Mouse (Mus musculus) hindbrain, embryonic 15.5 days (tissue): ENCODE results near the gene Kdm4a. TPM values are rescaled to one million over a fixed set of nuclear protein-coding genes. Genes with fewer than 3 reads are reported as not detected.

Experiments used
- ATAC-seq: fragments of 200-750 bp; cut with Nextera tagmentation; 2 replicates; pipeline ENCODE4 v1.8.0; 2017; ENCODE audit warnings: low read depth, moderate number of reproducible peaks, moderate TSS enrichment; ENCODE audit not compliant: low FRiP score
- H3K27ac ChIP-seq: fragments of 300-500 bp; sonication (generic); replicated peaks from 2 replicates; pipeline ENCODE4 v1.5.1; 2015; ENCODE audit warnings: mild to moderate bottlenecking, inconsistent platforms
- H3K27me3 ChIP-seq: fragments of 300-500 bp; sonication (generic); 2 replicates; pipeline ENCODE4 v1.6.1; 2015; ENCODE audit warnings: control low read depth, inconsistent platforms
- H3K36me3 ChIP-seq: fragments of 300-500 bp; sonication (generic); 2 replicates; pipeline ENCODE4 v1.6.1; 2015; ENCODE audit warnings: control low read depth, inconsistent platforms
- H3K4me1 ChIP-seq: fragments of 300-500 bp; sonication (generic); replicated peaks from 2 replicates; pipeline ENCODE4 v1.6.1; 2015; ENCODE audit warnings: control low read depth, inconsistent platforms
- H3K4me2 ChIP-seq: fragments of 300-500 bp; sonication (generic); 2 replicates; pipeline ENCODE4 v1.6.1; 2015; ENCODE audit warnings: moderate library complexity, mild to moderate bottlenecking, inconsistent platforms
- H3K4me3 ChIP-seq: fragments of 300-500 bp; sonication (generic); 2 replicates; pipeline ENCODE4 v1.5.1; 2015; ENCODE audit warnings: mild to moderate bottlenecking, inconsistent platforms
- H3K9ac ChIP-seq: fragments of 300-500 bp; sonication (generic); 2 replicates; pipeline ENCODE4 v1.6.1; 2015; ENCODE audit warnings: inconsistent platforms
- H3K9me3 ChIP-seq: fragments of 300-500 bp; sonication (generic); 2 replicates; pipeline ENCODE4 v1.6.1; 2016; ENCODE audit warnings: control low read depth, inconsistent platforms
- WGBS: fragments of 180-500 bp; shearing (Covaris S2); methylation state at CpG from one replicate; pipeline ENCODE4 v1.1.7; 2015; 5-methylcytosine and 5-hydroxymethylcytosine counted together
- polyA plus RNA-seq: library from polyadenylated mRNA; unstranded; fragments of >200 nt; fragmentation: Nextera tagmentation; extraction: Ambion mirVana; gene quantifications from 2 replicates; pipeline ENCODE4 v1.2.1, GENCODE M21; 2015

Gene Kdm4a
- polyA plus RNA-seq, 1 experiment from 2014 or later: 42.6 TPM

GRCm38 (mm10) chr4:118105256-118106053 lies 74.4 kb downstream of the Kdm4a start:
- WGBS: 95% methylated on average over 3 of the region's 3 CpGs
- Histone ChIP-seq H3K9ac (no peak overlapping the region), H3K36me3 (no peaks in the 10 kb centered on the region), H3K27ac (no peak overlapping the region), H3K9me3 (no peaks in the 10 kb centered on the region), H3K4me3 (no peak overlapping the region), H3K27me3 (no peaks in the 10 kb centered on the region), H3K4me1 (0 out of 2 replicates have a peak, but pooled peaks cover 4% of the 10 kb centered on the region), H3K4me2 (no peak overlapping the region)
- ATAC-seq: no peak

- H3K27me3 ChIP-seq: no peaks in the 10 kb centered on the region
- no peak overlapping the region for H3K9ac ChIP-seq
- H3K4me1 ChIP-seq: no peaks in the 10 kb centered on the region
- no peak for ATAC-seq
- no peaks in the 10 kb centered on the region for H3K36me3 ChIP-seq
- H3K4me3 ChIP-seq: no peak overlapping the region
- no peak overlapping the region for H3K27ac ChIP-seq
- 90% methylated on average over 8 of the region's 8 CpGs for WGBS
- H3K9me3 ChIP-seq: no peaks in the 10 kb centered on the region
- H3K4me2 ChIP-seq: no peak overlapping the region
Measured at GRCm38 (mm10) chr4:118103280-118103830, 76.5 kb downstream of the Kdm4a start.

GRCm38 (mm10) chr4:118101497-118101896 lies 78.3 kb downstream of the Kdm4a start:
- no peaks in the 10 kb centered on the region for H3K9me3 ChIP-seq
- no peak overlapping the region for H3K27ac ChIP-seq
- ATAC-seq: no peak
- no peaks in the 10 kb centered on the region for H3K36me3 ChIP-seq
- no peak overlapping the region for H3K9ac ChIP-seq
- H3K27me3 ChIP-seq: no peaks in the 10 kb centered on the region
- no peaks in the 10 kb centered on the region for H3K4me1 ChIP-seq
- no peak overlapping the region for H3K4me3 ChIP-seq
- no peak overlapping the region for H3K4me2 ChIP-seq
- WGBS: 94% methylated on average over 6 of the region's 6 CpGs

GRCm38 (mm10) chr4:118099637-118100364 lies 80.0 kb downstream of the Kdm4a start:
- 88% methylated on average over 8 of the region's 8 CpGs for WGBS
- no peak for ATAC-seq

GRCm38 (mm10) chr4:118098571-118098970 lies 81.3 kb downstream of the Kdm4a start:
- Histone ChIP-seq H3K27me3 (no peaks in the 10 kb centered on the region), H3K4me3 (no peak overlapping the region), H3K4me2 (no peak overlapping the region), H3K9me3 (no peaks in the 10 kb centered on the region), H3K36me3 (no peaks in the 10 kb centered on the region), H3K27ac (no peak overlapping the region), H3K9ac (no peak overlapping the region), H3K4me1 (no peaks in the 10 kb centered on the region)
- ATAC-seq: no peak
- 91% methylated on average over 6 of the region's 6 CpGs for WGBS

More at GRCm38 (mm10) chr4:118099637-118100364, 80.0 kb downstream of the Kdm4a start:
- H3K9ac ChIP-seq: no peak overlapping the region
- H3K4me1 ChIP-seq: no peaks in the 10 kb centered on the region
- no peak overlapping the region for H3K4me2 ChIP-seq
- no peak overlapping the region for H3K27ac ChIP-seq
- no peaks in the 10 kb centered on the region for H3K27me3 ChIP-seq
- H3K9me3 ChIP-seq: no peaks in the 10 kb centered on the region
- H3K4me3 ChIP-seq: no peak overlapping the region
- H3K36me3 ChIP-seq: no peaks in the 10 kb centered on the region

- H3K9ac ChIP-seq: no peak overlapping the region
- H3K36me3 ChIP-seq: no peaks in the 10 kb centered on the region
- H3K27ac ChIP-seq: no peak overlapping the region
- 74% methylated on average over 6 of the region's 6 CpGs for WGBS
- no peak for ATAC-seq
- H3K27me3 ChIP-seq: no peaks in the 10 kb centered on the region
- H3K4me2 ChIP-seq: no peak overlapping the region
- no peaks in the 10 kb centered on the region for H3K4me1 ChIP-seq
- no peak overlapping the region for H3K4me3 ChIP-seq
- no peaks in the 10 kb centered on the region for H3K9me3 ChIP-seq
Measured at GRCm38 (mm10) chr4:118096069-118096468, 83.8 kb downstream of the Kdm4a start.

GRCm38 (mm10) chr4:118092784-118093457 lies 86.9 kb downstream of the Kdm4a start:
- WGBS: 92% methylated on average over 11 of the region's 11 CpGs
- no peak overlapping the region for H3K4me3 ChIP-seq
- H3K27ac ChIP-seq: no peak overlapping the region
- no peak for ATAC-seq
- no peaks in the 10 kb centered on the region; the same call in 1 of the 2 replicates for H3K4me1 ChIP-seq
- H3K4me2 ChIP-seq: no peak overlapping the region
- H3K9me3 ChIP-seq: no peaks in the 10 kb centered on the region
- H3K9ac ChIP-seq: no peak overlapping the region
- no peaks in the 10 kb centered on the region for H3K36me3 ChIP-seq
- H3K27me3 ChIP-seq: no peaks in the 10 kb centered on the region

- no peak overlapping the region for H3K27ac ChIP-seq
Measured at GRCm38 (mm10) chr4:118090449-118090848, 89.4 kb downstream of the Kdm4a start.

GRCm38 (mm10) chr4:118089939-118090338 lies 89.9 kb downstream of the Kdm4a start:
- H3K27me3 ChIP-seq: no peaks in the 10 kb centered on the region
- no peak overlapping the region for H3K27ac ChIP-seq
- 57% methylated on average over 9 of the region's 9 CpGs for WGBS
- H3K36me3 ChIP-seq: no peaks in the 10 kb centered on the region
- H3K9ac ChIP-seq: no peak overlapping the region
- ATAC-seq: no peak
- no peaks in the 10 kb centered on the region; the same call in 1 of the 2 replicates for H3K4me1 ChIP-seq
- no peaks in the 10 kb centered on the region for H3K9me3 ChIP-seq
- H3K4me2 ChIP-seq: no peak overlapping the region
- no peak overlapping the region for H3K4me3 ChIP-seq

More at GRCm38 (mm10) chr4:118090449-118090848, 89.4 kb downstream of the Kdm4a start:
- WGBS: 92% methylated on average over 11 of the region's 11 CpGs
- no peaks in the 10 kb centered on the region; the same call in 1 of the 2 replicates for H3K4me1 ChIP-seq
- no peak overlapping the region for H3K4me3 ChIP-seq
- H3K9me3 ChIP-seq: no peaks in the 10 kb centered on the region
- H3K9ac ChIP-seq: no peak overlapping the region
- no peak for ATAC-seq
- no peaks in the 10 kb centered on the region for H3K27me3 ChIP-seq
- no peaks in the 10 kb centered on the region for H3K36me3 ChIP-seq
- no peak overlapping the region for H3K4me2 ChIP-seq

GRCm38 (mm10) chr4:118088771-118089170 lies 91.1 kb downstream of the Kdm4a start:
- H3K4me1 ChIP-seq: no peaks in the 10 kb centered on the region; the same call in 1 of the 2 replicates
- no peak overlapping the region for H3K9ac ChIP-seq
- no peaks in the 10 kb centered on the region for H3K9me3 ChIP-seq
- no peak for ATAC-seq
- no peaks in the 10 kb centered on the region for H3K27me3 ChIP-seq
- H3K27ac ChIP-seq: no peak overlapping the region
- no peaks in the 10 kb centered on the region for H3K36me3 ChIP-seq
- WGBS: 85% methylated on average over 2 of the region's 2 CpGs
- no peak overlapping the region for H3K4me3 ChIP-seq
- H3K4me2 ChIP-seq: no peak overlapping the region
